Mouse (Mus musculus) lung, adult 2 months (tissue): ENCODE measurements at regions not wholly inside any gene's neighbourhood (a gene's known extent, or its start where the extent isn't known, plus 50 kb on each side); places are given as distances from the start of the nearest gene placed in this dataset.

Source experiments
- DNase-seq: peaks from one replicate; pipeline ENCODE4 v3.0.0; 2022
- H3K4me1 ChIP-seq: fragments of 200-500 bp; 2 replicates; pipeline ENCODE4 v1.6.1; 2011; ENCODE audit warnings: low read length; ENCODE audit not compliant: control insufficient read depth, insufficient read depth
- H3K4me3 ChIP-seq: fragments of 200-500 bp; replicated peaks from 2 replicates; pipeline ENCODE3; 2011; ENCODE audit warnings: low read depth, mild to moderate bottlenecking, control low read depth, low read length; ENCODE audit errors: extremely low read depth
- CTCF ChIP-seq: fragments of 200-500 bp; IDR thresholded peaks from 2 replicates; pipeline ENCODE4 v1.5.1; 2011; ENCODE audit warnings: mild to moderate bottlenecking, low read length, control low read depth; ENCODE audit not compliant: insufficient read depth
- POLR2A ChIP-seq: fragments of 200-500 bp; IDR thresholded peaks from 2 replicates; pipeline ENCODE4 v1.6.1; 2011; ENCODE audit warnings: low read depth, mild to moderate bottlenecking, control low read depth, low read length, borderline replicate concordance; ENCODE audit errors: extremely low read depth
- WGBS: fragments of 180-500 bp; shearing (Covaris S2); methylation state at CpG from one replicate; pipeline ENCODE4 v1.1.7; 2018; 5-methylcytosine and 5-hydroxymethylcytosine counted together

GRCm38 (mm10) chr7:37077698-37078097, 379.8 kb downstream of the Tshz3 start:
- TF ChIP-seq POLR2A = no peak
- no peak for TF ChIP-seq CTCF
- no peaks in the 10 kb centered on the region for H3K4me1 ChIP-seq
- no peak overlapping the region for H3K4me3 ChIP-seq
- WGBS = 65% methylated on average over 6 of the region's 6 CpGs
- DNase-seq = no peak

DNA sequence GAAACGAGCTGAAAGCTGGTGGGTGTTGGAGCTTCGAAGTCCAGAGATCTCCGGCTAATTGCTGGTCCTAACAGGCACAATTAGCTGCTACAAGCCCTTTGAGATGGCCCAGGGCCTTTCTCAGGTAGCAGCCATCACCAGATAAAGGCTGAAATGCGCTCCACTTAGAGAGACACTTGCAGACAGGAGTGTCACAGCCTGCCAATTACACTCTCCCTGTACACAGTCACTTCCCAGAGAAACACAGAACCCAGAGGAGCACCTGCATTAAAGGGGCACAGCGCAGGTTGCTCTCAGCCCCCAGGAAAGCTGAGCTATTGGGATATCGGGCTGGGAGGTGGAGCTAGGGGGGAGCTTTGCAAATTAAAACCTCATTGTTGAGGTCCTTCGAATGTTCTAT, 380.2 kb downstream of the Tshz3 start:
- Histone ChIP-seq H3K4me3 (no peak overlapping the region), H3K4me1 (no peaks in the 10 kb centered on the region)
- TF ChIP-seq POLR2A (no peak), CTCF (no peak)
- DNase-seq = no peak
- 75% methylated on average over 7 of the region's 7 CpGs for WGBS

DNA sequence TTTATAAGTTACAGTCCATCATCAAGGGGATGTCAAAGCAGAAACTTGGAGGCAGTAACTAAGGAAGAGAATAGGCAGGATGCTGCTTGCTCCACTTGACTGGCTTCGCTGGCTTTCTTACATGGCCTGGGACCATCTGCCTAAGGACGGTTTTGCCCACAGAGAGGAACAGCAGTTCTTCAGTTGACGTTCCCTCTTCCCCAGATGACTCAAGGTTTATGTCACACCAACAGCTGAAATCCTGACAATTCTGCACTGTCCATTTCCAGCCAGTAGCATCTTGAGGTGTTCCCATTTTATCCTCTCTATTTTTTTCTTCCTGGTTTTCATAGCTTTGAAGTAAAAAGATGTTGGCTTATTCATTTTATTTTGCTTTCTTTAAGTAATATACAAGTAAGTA, 391.8 kb downstream of the Tshz3 start:
- Histone ChIP-seq H3K4me1 (no peaks in the 10 kb centered on the region), H3K4me3 (no peak overlapping the region)
- TF ChIP-seq POLR2A (no peak), CTCF (no peak)
- WGBS = 88% methylated on average over 3 of the region's 3 CpGs
- DNase-seq = no peak

- H3K4me1 ChIP-seq = no peaks in the 10 kb centered on the region
- H3K4me3 ChIP-seq = no peak overlapping the region
- no peak for TF ChIP-seq POLR2A
- 53% methylated on average over 6 of the region's 6 CpGs for WGBS
- no peak for DNase-seq
Measured at GRCm38 (mm10) chr7:37092572-37092971, 394.7 kb downstream of the Tshz3 start.

DNA sequence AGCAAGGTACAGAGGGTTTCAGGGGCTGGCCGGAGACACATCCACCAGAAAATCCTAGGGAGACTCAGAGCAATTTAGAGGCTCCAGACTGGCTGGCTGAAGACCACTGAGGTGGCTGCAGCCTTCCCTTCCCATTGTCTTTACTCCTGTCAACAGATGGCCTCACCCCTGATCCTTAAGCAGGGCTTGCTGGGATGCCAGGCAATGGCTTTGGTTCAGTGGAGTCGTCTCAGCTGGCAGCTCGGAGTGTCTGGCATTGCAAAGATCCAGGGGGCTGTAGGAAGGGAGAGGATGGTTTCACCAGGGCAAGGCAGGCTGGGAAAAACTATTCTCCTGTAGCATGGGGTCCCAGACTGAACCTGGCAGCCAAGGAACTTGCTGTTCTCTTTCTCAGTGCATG, 395.8 kb downstream of the Tshz3 start:
- Histone ChIP-seq H3K4me1 (no peaks in the 10 kb centered on the region), H3K4me3 (no peak overlapping the region)
- DNase-seq = no peak
- TF ChIP-seq CTCF (no peak), POLR2A (no peak)
- WGBS = 61% methylated on average over 3 of the region's 3 CpGs

- H3K4me1 ChIP-seq = no peaks in the 10 kb centered on the region
- no peak for DNase-seq
- WGBS = 61% methylated on average over 11 of the region's 11 CpGs
Measured at GRCm38 (mm10) chr7:37095839-37096238, 397.9 kb downstream of the Tshz3 start.

DNA sequence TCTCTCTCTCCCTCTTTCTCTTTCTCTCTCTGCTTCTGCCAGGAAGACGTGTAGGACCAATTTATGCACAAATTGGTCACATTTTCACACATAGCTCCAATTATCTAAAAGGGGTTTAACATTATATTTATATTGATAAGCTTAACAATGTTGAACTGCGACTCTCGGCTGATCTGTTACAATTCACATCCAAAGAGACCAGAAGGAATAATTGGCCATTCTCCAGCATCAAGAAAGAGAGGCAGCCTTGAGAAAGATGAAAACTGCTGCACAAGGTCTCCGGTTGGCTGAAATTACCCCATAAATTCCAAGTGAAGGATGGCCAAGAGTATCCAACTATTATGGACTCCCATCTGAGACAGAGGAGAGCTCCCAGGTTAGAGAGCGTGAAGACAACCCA, 398.4 kb downstream of the Tshz3 start:
- no peak for DNase-seq
- Histone ChIP-seq H3K4me1 (no peaks in the 10 kb centered on the region), H3K4me3 (no peak overlapping the region)
- no peak for TF ChIP-seq POLR2A
- no peak for TF ChIP-seq CTCF
- 72% methylated on average over 5 of the region's 5 CpGs for WGBS

More at GRCm38 (mm10) chr7:37095839-37096238, 397.9 kb downstream of the Tshz3 start:
- no peak overlapping the region for H3K4me3 ChIP-seq
- no peak for TF ChIP-seq CTCF
- no peak for TF ChIP-seq POLR2A

DNA sequence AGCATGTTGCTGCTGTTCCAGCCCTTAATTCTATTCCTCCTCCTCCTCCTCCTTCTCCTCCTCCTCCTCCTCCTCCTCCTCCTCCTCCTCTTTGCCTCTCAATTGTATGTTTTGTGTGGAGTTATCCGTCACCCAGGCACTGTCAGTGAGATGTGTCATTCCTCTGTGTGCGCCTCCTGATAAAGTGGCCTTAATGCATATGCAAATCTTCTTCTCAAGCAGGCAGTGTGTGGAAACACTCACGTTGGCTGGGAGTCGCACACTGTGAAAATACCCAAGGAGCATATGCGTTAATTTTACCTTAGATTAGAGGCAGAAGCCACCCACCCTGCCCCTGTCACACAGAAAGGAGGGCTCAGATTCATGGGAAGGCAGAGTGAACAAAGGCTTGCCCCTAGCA, 401.0 kb downstream of the Tshz3 start:
- WGBS = 31% methylated on average over 5 of the region's 5 CpGs
- Histone ChIP-seq H3K4me1 (no peaks in the 10 kb centered on the region), H3K4me3 (no peak overlapping the region)
- TF ChIP-seq CTCF (no peak), POLR2A (no peak)
- no peak for DNase-seq

DNA sequence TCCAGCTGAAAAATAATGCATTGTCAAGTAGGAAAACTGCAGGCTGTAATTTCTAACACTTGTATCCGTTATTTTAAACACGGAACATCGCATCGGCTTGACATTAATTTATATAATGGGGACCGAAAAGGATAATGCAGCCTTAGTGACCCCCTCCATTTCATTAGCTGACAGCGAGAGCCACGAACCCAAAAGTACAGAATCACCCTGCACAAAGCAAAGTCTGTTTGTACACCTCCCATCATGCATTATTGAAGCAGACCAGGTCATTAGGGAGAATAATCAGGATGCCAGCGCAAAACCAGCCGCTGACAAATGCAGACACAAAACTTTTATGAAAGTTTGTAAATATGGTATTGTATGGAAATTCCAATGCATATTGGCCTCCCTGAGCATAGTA, 406.8 kb downstream of the Tshz3 start:
- H3K4me3 ChIP-seq = no peak overlapping the region
- TF ChIP-seq CTCF (no peak), POLR2A (no peak)
- no peaks in the 10 kb centered on the region for H3K4me1 ChIP-seq
- 84% methylated on average over 9 of the region's 9 CpGs for WGBS
- no peak for DNase-seq

DNA sequence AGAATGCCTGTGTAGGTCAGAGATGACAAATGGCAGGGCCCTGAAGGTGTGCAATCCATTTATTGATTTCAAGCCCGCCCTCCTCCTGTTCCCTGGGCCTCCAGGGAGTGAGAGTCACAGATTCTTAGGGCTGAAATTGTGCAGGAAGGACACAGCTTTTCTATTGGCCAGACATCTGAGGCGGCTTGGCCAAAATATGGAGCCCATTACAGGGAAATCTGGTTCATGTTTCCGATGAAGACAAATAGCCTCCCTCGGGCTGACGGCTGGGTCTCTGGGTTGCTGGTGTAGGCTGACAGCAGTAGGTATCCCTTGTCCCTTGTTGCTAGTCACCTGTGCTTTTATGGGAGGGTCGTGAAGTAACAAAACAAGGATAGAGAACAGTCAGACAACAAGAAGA, 413.2 kb downstream of the Tshz3 start:
- no peak for DNase-seq
- no peak overlapping the region for H3K4me3 ChIP-seq
- 72% methylated on average over 6 of the region's 6 CpGs for WGBS
- H3K4me1 ChIP-seq = no peaks in the 10 kb centered on the region
- no peak for TF ChIP-seq POLR2A
- no peak for TF ChIP-seq CTCF

DNA sequence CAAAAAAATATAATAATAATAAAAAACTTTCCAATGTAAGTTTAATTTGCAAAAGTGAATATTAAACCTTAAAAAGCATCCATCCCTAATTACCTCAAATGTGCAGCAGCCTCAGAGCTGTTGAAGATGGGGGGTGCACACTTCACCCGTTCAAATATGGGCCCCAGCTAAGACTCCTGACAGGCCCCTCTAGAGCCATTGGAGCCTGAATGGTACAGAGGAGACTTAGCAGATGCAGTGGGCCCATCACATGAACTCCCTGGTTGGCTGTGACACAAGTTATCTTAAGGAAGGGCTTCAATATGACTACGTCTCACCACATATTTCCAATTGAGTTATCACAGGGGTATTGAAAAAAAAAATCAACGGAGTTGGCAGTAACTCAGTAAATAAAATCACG, 422.9 kb downstream of the Tshz3 start:
- no peak for TF ChIP-seq POLR2A
- no peak for TF ChIP-seq CTCF
- H3K4me3 ChIP-seq = no peak overlapping the region
- H3K4me1 ChIP-seq = no peaks in the 10 kb centered on the region
- no peak for DNase-seq
- 80% methylated on average over 4 of the region's 4 CpGs for WGBS
